Mouse (Mus musculus) kidney, embryonic 14.5 days (tissue): ENCODE data around the gene Pik3cb. TPM values are rescaled to one million over a fixed set of nuclear protein-coding genes. Genes with fewer than 3 reads are reported as not detected.

Experiments
- ATAC-seq: fragments of 200-750 bp; cut with Nextera tagmentation; 2 replicates; pipeline ENCODE4 v1.8.0; 2017; ENCODE audit warnings: moderate number of reproducible peaks, mild to moderate bottlenecking, moderate TSS enrichment, moderate library complexity; ENCODE audit not compliant: low FRiP score, low TSS enrichment
- H3K27ac ChIP-seq: fragments of 300-500 bp; sonication (generic); 2 replicates; pipeline ENCODE4 v1.5.1; 2014; ENCODE audit warnings: low read depth, mild to moderate bottlenecking, low read length, moderate library complexity, mixed read lengths
- H3K27me3 ChIP-seq: fragments of 300-500 bp; sonication (generic); 2 replicates; pipeline ENCODE4 v1.6.1; 2014; ENCODE audit warnings: mild to moderate bottlenecking, low read length; ENCODE audit not compliant: control insufficient read depth, insufficient read depth
- H3K36me3 ChIP-seq: fragments of 300-500 bp; sonication (generic); 2 replicates; pipeline ENCODE4 v1.6.1; 2014; ENCODE audit warnings: low read length, mixed read lengths; ENCODE audit not compliant: control insufficient read depth, insufficient read depth
- H3K4me1 ChIP-seq: fragments of 300-500 bp; sonication (generic); 2 replicates; pipeline ENCODE4 v1.6.1; 2014; ENCODE audit warnings: low read length, mixed read lengths; ENCODE audit not compliant: control insufficient read depth, insufficient read depth
- H3K4me2 ChIP-seq: fragments of 300-500 bp; sonication (generic); replicated peaks from 2 replicates; pipeline ENCODE4 v1.6.1; 2014; ENCODE audit warnings: low read depth, mild to moderate bottlenecking, low read length
- H3K4me3 ChIP-seq: fragments of 300-500 bp; sonication (generic); 2 replicates; pipeline ENCODE4 v1.5.1; 2014; ENCODE audit warnings: mild to moderate bottlenecking, low read length
- H3K9ac ChIP-seq: fragments of 300-500 bp; sonication (generic); 2 replicates; pipeline ENCODE4 v1.6.1; 2014; ENCODE audit warnings: low read depth, mild to moderate bottlenecking, low read length, moderate library complexity
- H3K9me3 ChIP-seq: fragments of 300-500 bp; sonication (generic); 2 replicates; pipeline ENCODE4 v1.6.1; 2016; ENCODE audit warnings: low read length; ENCODE audit not compliant: control insufficient read depth
- WGBS: fragments of 180-500 bp; shearing (Covaris S2); extraction: QIAGEN DNeasy Blood & Tissue Kit; methylation state at CpG from one replicate; pipeline ENCODE4 v1.1.7; 2014; 5-methylcytosine and 5-hydroxymethylcytosine counted together
- polyA plus RNA-seq: library from polyadenylated mRNA; unstranded; fragments of >200 nt; fragmentation: Nextera tagmentation; extraction: Ambion mirVana; gene quantifications from 2 replicates; pipeline ENCODE4 v1.2.1, GENCODE M21; 2014

The Pik3cb gene
- polyA plus RNA-seq, 1 experiment from 2014 or later = 1.0 TPM

GRCm38 (mm10) chr9:99017679-99018078 is 122.7 kb downstream of the Pik3cb start:
- Histone ChIP-seq H3K27ac (no peak overlapping the region), H3K27me3 (no peaks in the 10 kb centered on the region), H3K4me3 (no peak overlapping the region), H3K9ac (no peak overlapping the region), H3K4me1 (no peaks in the 10 kb centered on the region), H3K9me3 (no peaks in the 10 kb centered on the region), H3K4me2 (no peak overlapping the region), H3K36me3 (no peaks in the 10 kb centered on the region)
- WGBS = 70% methylated on average over 6 of the region's 6 CpGs
- no peak for ATAC-seq

- H3K9me3 ChIP-seq = no peaks in the 10 kb centered on the region
- H3K9ac ChIP-seq = no peak overlapping the region
- WGBS = 52% methylated on average over 3 of the region's 3 CpGs
- ATAC-seq = no peak
- H3K4me1 ChIP-seq = no peaks in the 10 kb centered on the region
- H3K4me3 ChIP-seq = no peak overlapping the region
- H3K36me3 ChIP-seq = no peaks in the 10 kb centered on the region
- no peak overlapping the region for H3K27ac ChIP-seq
- no peaks in the 10 kb centered on the region for H3K27me3 ChIP-seq
- H3K4me2 ChIP-seq = no peak overlapping the region
Measured at GRCm38 (mm10) chr9:99016759-99017158, 123.7 kb downstream of the Pik3cb start.

GRCm38 (mm10) chr9:99016301-99016700 is 124.1 kb downstream of the Pik3cb start:
- Histone ChIP-seq H3K27me3 (no peaks in the 10 kb centered on the region), H3K4me2 (no peak overlapping the region), H3K27ac (no peak overlapping the region), H3K9ac (no peak overlapping the region), H3K4me3 (no peak overlapping the region), H3K4me1 (no peaks in the 10 kb centered on the region), H3K36me3 (no peaks in the 10 kb centered on the region), H3K9me3 (no peaks in the 10 kb centered on the region)
- 74% methylated on average over 3 of the region's 3 CpGs for WGBS
- ATAC-seq = no peak

- Histone ChIP-seq H3K27me3 (no peaks in the 10 kb centered on the region), H3K9ac (no peak overlapping the region)
- no peak for ATAC-seq
Measured at GRCm38 (mm10) chr9:99009898-99010199, 130.6 kb downstream of the Pik3cb start.

GRCm38 (mm10) chr9:99009069-99009897 is 131.1 kb downstream of the Pik3cb start:
- Histone ChIP-seq H3K9ac (no peak overlapping the region), H3K9me3 (no peaks in the 10 kb centered on the region), H3K4me3 (no peak overlapping the region), H3K4me1 (no peaks in the 10 kb centered on the region), H3K27me3 (no peaks in the 10 kb centered on the region), H3K27ac (no peak overlapping the region), H3K36me3 (no peaks in the 10 kb centered on the region), H3K4me2 (no peak overlapping the region)
- 63% methylated on average over 12 of the region's 12 CpGs for WGBS
- ATAC-seq = no peak

More at GRCm38 (mm10) chr9:99009898-99010199, 130.6 kb downstream of the Pik3cb start:
- Histone ChIP-seq H3K4me3 (no peak overlapping the region), H3K9me3 (no peaks in the 10 kb centered on the region), H3K4me2 (no peak overlapping the region), H3K4me1 (no peaks in the 10 kb centered on the region), H3K36me3 (no peaks in the 10 kb centered on the region), H3K27ac (no peak overlapping the region)
- WGBS = 83% methylated on average over 3 of the region's 3 CpGs

GRCm38 (mm10) chr9:99001326-99001725 is 139.1 kb downstream of the Pik3cb start:
- H3K4me1 ChIP-seq = no peaks in the 10 kb centered on the region
- no peak overlapping the region for H3K4me2 ChIP-seq
- no peak overlapping the region for H3K27ac ChIP-seq
- H3K4me3 ChIP-seq = no peak overlapping the region
- WGBS = 91% methylated on average over 6 of the region's 6 CpGs
- H3K36me3 ChIP-seq = peaks cover 2% of the 10 kb centered on the region; the same call in 1 of the 2 replicates
- H3K9ac ChIP-seq = no peak overlapping the region
- H3K27me3 ChIP-seq = no peaks in the 10 kb centered on the region
- no peaks in the 10 kb centered on the region for H3K9me3 ChIP-seq
- ATAC-seq = no peak

GRCm38 (mm10) chr9:98999881-99000339 is 140.5 kb downstream of the Pik3cb start:
- Histone ChIP-seq H3K36me3 (peaks cover 2% of the 10 kb centered on the region; the same call in 1 of the 2 replicates), H3K27me3 (no peaks in the 10 kb centered on the region), H3K4me3 (no peak overlapping the region), H3K9ac (no peak overlapping the region), H3K4me2 (no peak overlapping the region), H3K4me1 (no peaks in the 10 kb centered on the region), H3K27ac (no peak overlapping the region), H3K9me3 (no peaks in the 10 kb centered on the region)
- 80% methylated on average over 9 of the region's 9 CpGs for whole genome bisulfite sequencing
- no peak for ATAC-seq

- Histone ChIP-seq H3K36me3 (0 out of 2 replicates have a peak, but pooled peaks cover 2% of the 10 kb centered on the region), H3K27ac (no peak overlapping the region), H3K4me1 (no peaks in the 10 kb centered on the region), H3K27me3 (no peaks in the 10 kb centered on the region), H3K9ac (no peak overlapping the region), H3K4me3 (no peak overlapping the region), H3K9me3 (no peaks in the 10 kb centered on the region), H3K4me2 (no peak overlapping the region)
- 90% methylated on average over 4 of the region's 4 CpGs for WGBS
- no peak for ATAC-seq
Measured at GRCm38 (mm10) chr9:98994103-98994502, 146.3 kb downstream of the Pik3cb start.

GRCm38 (mm10) chr9:98987131-98987530 is 153.3 kb downstream of the Pik3cb start:
- peak overlapping the region; percentile 83 for H3K4me2 ChIP-seq
- peak overlapping the region; percentile 67; the same call in 1 of the 2 replicates for H3K9ac ChIP-seq
- no peaks in the 10 kb centered on the region for H3K36me3 ChIP-seq
- no peaks in the 10 kb centered on the region for H3K9me3 ChIP-seq
- peak overlapping the region; percentile 81 for H3K4me3 ChIP-seq
- peaks cover 10% of the 10 kb centered on the region for H3K27me3 ChIP-seq
- H3K27ac ChIP-seq = no peak overlapping the region
- peaks cover 3% of the 10 kb centered on the region; the same call in 1 of the 2 replicates for H3K4me1 ChIP-seq
- ATAC-seq = no peak
- WGBS = 50% methylated on average over 9 of the region's 9 CpGs
